Mouse (Mus musculus) stomach, embryonic 15.5 days (tissue): ENCODE data around the gene Letmd1. TPM values are rescaled to one million over a fixed set of nuclear protein-coding genes. Genes with fewer than 3 reads are reported as not detected.

ENCODE experiments used
- ATAC-seq: fragments of 200-750 bp; cut with Nextera tagmentation; 2 replicates; pipeline ENCODE4 v1.8.0; 2017; ENCODE audit warnings: low read depth, moderate number of reproducible peaks, moderate TSS enrichment; ENCODE audit not compliant: insufficient read depth, low FRiP score
- H3K27ac ChIP-seq: fragments of 300-500 bp; sonication (generic); 2 replicates; pipeline ENCODE4 v1.5.1; 2015; ENCODE audit warnings: mild to moderate bottlenecking, inconsistent platforms
- H3K27me3 ChIP-seq: fragments of 300-500 bp; sonication (generic); replicated peaks from 2 replicates; pipeline ENCODE4 v1.6.1; 2015; ENCODE audit warnings: inconsistent platforms
- H3K36me3 ChIP-seq: fragments of 300-500 bp; sonication (generic); 2 replicates; pipeline ENCODE4 v1.6.1; 2015; ENCODE audit warnings: inconsistent platforms
- H3K4me1 ChIP-seq: fragments of 300-500 bp; sonication (generic); 2 replicates; pipeline ENCODE4 v1.6.1; 2015; ENCODE audit warnings: inconsistent platforms
- H3K4me2 ChIP-seq: fragments of 300-500 bp; sonication (generic); 2 replicates; pipeline ENCODE4 v1.6.1; 2015; ENCODE audit warnings: mild to moderate bottlenecking, inconsistent platforms
- H3K4me3 ChIP-seq: fragments of 300-500 bp; sonication (generic); replicated peaks from 2 replicates; pipeline ENCODE4 v1.5.1; 2015; ENCODE audit warnings: inconsistent platforms
- H3K9ac ChIP-seq: fragments of 300-500 bp; sonication (generic); 2 replicates; pipeline ENCODE4 v1.6.1; 2015; ENCODE audit warnings: inconsistent platforms
- H3K9me3 ChIP-seq: fragments of 300-500 bp; sonication (generic); 2 replicates; pipeline ENCODE4 v1.6.1; 2016; ENCODE audit warnings: inconsistent platforms
- WGBS: fragments of 180-500 bp; shearing (Covaris S2); methylation state at CpG from one replicate; pipeline ENCODE4 v1.1.7; 2015; 5-methylcytosine and 5-hydroxymethylcytosine counted together
- polyA plus RNA-seq: library from polyadenylated mRNA; unstranded; fragments of >200 nt; fragmentation: Nextera tagmentation; extraction: Ambion mirVana; gene quantifications from 2 replicates; pipeline ENCODE4 v1.2.1, GENCODE M21; 2015

The Letmd1 gene
- polyA plus RNA-seq, 1 experiment from 2014 or later: 25.5 TPM

DNA sequence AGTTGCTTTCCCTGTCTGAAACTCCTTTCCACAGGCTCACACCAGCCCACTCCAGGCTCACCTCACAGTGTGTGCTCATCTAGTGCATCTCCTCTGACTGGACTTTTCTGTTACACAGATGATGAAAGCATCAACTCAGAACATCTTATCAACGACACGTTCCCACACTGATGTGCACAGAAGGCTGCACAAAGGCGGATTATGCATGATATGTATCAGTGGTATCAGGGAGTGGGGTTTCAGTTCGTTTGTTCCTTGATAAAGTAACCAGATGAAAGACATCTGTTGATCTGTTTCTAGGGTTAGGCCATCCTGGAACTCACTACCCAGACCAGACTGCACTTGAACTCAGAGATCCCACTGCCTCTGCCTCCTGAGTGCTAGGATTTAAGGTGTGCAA, 44.6 kb downstream of the Letmd1 start:
- Histone ChIP-seq H3K27ac (no peak overlapping the region), H3K4me1 (no peaks in the 10 kb centered on the region), H3K9ac (no peak overlapping the region), H3K36me3 (peaks cover 25% of the 10 kb centered on the region), H3K9me3 (no peaks in the 10 kb centered on the region), H3K27me3 (no peaks in the 10 kb centered on the region), H3K4me3 (no peak overlapping the region), H3K4me2 (no peak overlapping the region)
- ATAC-seq: no peak
- WGBS: 83% methylated on average over 4 of the region's 4 CpGs

DNA sequence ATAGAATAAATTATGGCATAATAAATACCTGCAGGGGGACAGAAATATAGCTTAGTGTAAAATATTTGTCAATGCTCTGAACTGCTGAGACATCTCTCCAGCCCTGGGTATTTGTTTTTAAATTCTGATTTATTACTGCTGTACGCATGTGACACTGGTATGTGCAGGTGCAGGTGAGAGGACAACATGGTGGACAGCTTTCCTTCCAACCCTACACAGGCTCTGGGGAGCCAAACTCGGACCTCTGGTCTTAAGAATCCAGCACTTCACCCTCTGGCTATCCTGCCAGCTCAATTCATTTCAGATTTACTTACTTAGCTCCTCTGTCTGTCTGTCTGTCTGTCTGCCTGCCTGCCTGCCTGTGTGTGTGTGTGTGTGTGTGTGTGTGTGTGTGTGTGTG, 46.3 kb downstream of the Letmd1 start:
- Histone ChIP-seq H3K27me3 (no peaks in the 10 kb centered on the region), H3K9me3 (no peaks in the 10 kb centered on the region), H3K9ac (no peak overlapping the region), H3K4me2 (no peak overlapping the region), H3K4me3 (no peak overlapping the region), H3K27ac (no peak overlapping the region), H3K4me1 (no peaks in the 10 kb centered on the region), H3K36me3 (peaks cover 26% of the 10 kb centered on the region)
- ATAC-seq: no peak
- 82% methylated on average over 2 of the region's 2 CpGs for WGBS

GRCm38 (mm10) chr15:100520306-100520705, 51.5 kb downstream of the Letmd1 start:
- no peak for ATAC-seq
- Histone ChIP-seq H3K27me3 (no peaks in the 10 kb centered on the region), H3K36me3 (peaks cover 16% of the 10 kb centered on the region), H3K4me1 (no peaks in the 10 kb centered on the region), H3K9me3 (no peaks in the 10 kb centered on the region), H3K27ac (no peak overlapping the region), H3K9ac (no peak overlapping the region), H3K4me2 (no peak overlapping the region), H3K4me3 (no peak overlapping the region)
- 92% methylated on average over 14 of the region's 14 CpGs for WGBS

GRCm38 (mm10) chr15:100525405-100525804, 56.6 kb downstream of the Letmd1 start:
- Histone ChIP-seq H3K27me3 (no peaks in the 10 kb centered on the region), H3K9me3 (no peaks in the 10 kb centered on the region), H3K4me2 (no peak overlapping the region), H3K4me1 (no peaks in the 10 kb centered on the region), H3K36me3 (peaks cover 4% of the 10 kb centered on the region; the same call in 1 of the 2 replicates), H3K9ac (no peak overlapping the region), H3K4me3 (no peak overlapping the region), H3K27ac (no peak overlapping the region)
- no peak for ATAC-seq
- WGBS: 92% methylated on average over 14 of the region's 14 CpGs

GRCm38 (mm10) chr15:100527900-100528299, 59.1 kb downstream of the Letmd1 start:
- Histone ChIP-seq H3K4me3 (no peak overlapping the region), H3K27ac (no peak overlapping the region), H3K36me3 (no peaks in the 10 kb centered on the region), H3K9me3 (no peaks in the 10 kb centered on the region), H3K4me1 (no peaks in the 10 kb centered on the region), H3K27me3 (no peaks in the 10 kb centered on the region), H3K4me2 (no peak overlapping the region), H3K9ac (no peak overlapping the region)
- ATAC-seq: no peak
- 69% methylated on average over 5 of the region's 5 CpGs for WGBS

Other genes starting within 250 kb of the Letmd1 start
- gene Atf1, start 241.2 kb upstream of the Letmd1 start, polyA plus RNA-seq: 46.9 and 52.6 TPM in 2 replicates
- 0.15 and 0.28 TPM in 2 replicates for gene Tmprss12, start 188.2 kb upstream of the Letmd1 start, polyA plus RNA-seq
- 6.3 and 7.0 TPM in 2 replicates for gene Mettl7a1, start 164.9 kb upstream of the Letmd1 start, polyA plus RNA-seq
- gene Mettl7a3, start 134.1 kb upstream of the Letmd1 start, polyA plus RNA-seq: not detected in 2 replicates
- 0.14 and 0.24 TPM in 2 replicates for gene Methig1, start 115.9 kb upstream of the Letmd1 start, polyA plus RNA-seq
- gene Mettl7a2, start 115.8 kb upstream of the Letmd1 start, polyA plus RNA-seq: not detected in 2 replicates
- not detected in 2 replicates for gene Higd1c, start 104.5 kb upstream of the Letmd1 start, polyA plus RNA-seq
- gene Gm5475, start 46.9 kb upstream of the Letmd1 start, polyA plus RNA-seq: 0.05 and 0.12 TPM in 2 replicates
- 24.0 and 25.8 TPM in 2 replicates for gene Slc11a2, start 44.0 kb upstream of the Letmd1 start, polyA plus RNA-seq
- 9.2 and 9.3 TPM in 2 replicates for gene Csrnp2, start 26.5 kb downstream of the Letmd1 start, polyA plus RNA-seq
- gene Tfcp2, start 83.0 kb downstream of the Letmd1 start, polyA plus RNA-seq: 22.5 and 25.9 TPM in 2 replicates
- 4.7 and 4.9 TPM in 2 replicates for gene Pou6f1, start 131.0 kb downstream of the Letmd1 start, polyA plus RNA-seq
- gene Dazap2, start 146.3 kb downstream of the Letmd1 start, polyA plus RNA-seq: 194 and 215 TPM in 2 replicates
- gene Smagp, start 167.9 kb downstream of the Letmd1 start, polyA plus RNA-seq: 37.8 and 41.9 TPM in 2 replicates
- 7.1 TPM in 2 replicates for gene Bin2, start 200.5 kb downstream of the Letmd1 start, polyA plus RNA-seq
- gene Cela1, start 218.9 kb downstream of the Letmd1 start, polyA plus RNA-seq: 273 and 329 TPM in 2 replicates